Mouse (Mus musculus) stomach, embryonic 16.5 days (tissue): ENCODE results near the gene Actrt3. TPM values are rescaled to one million over a fixed set of nuclear protein-coding genes. Genes with fewer than 3 reads are reported as not detected.
A peak's percentile ranks its signal among the peaks of the same experiment; 100 is the strongest.

Source experiments
- ATAC-seq: fragments of 200-750 bp; cut with Nextera tagmentation; 2 replicates; pipeline ENCODE4 v1.8.0; 2017; ENCODE audit warnings: moderate number of reproducible peaks, moderate TSS enrichment; ENCODE audit not compliant: insufficient read depth, low FRiP score
- H3K27ac ChIP-seq: fragments of 300-500 bp; sonication (generic); 2 replicates; pipeline ENCODE4 v1.5.1; 2014; ENCODE audit warnings: low read length
- H3K27me3 ChIP-seq: fragments of 300-500 bp; sonication (generic); 2 replicates; pipeline ENCODE4 v1.6.1; 2014; ENCODE audit warnings: low read length, control low read depth, mixed read lengths; ENCODE audit not compliant: control insufficient read depth, insufficient read depth
- H3K36me3 ChIP-seq: fragments of 300-500 bp; sonication (generic); 2 replicates; pipeline ENCODE4 v1.6.1; 2014; ENCODE audit warnings: low read length; ENCODE audit not compliant: control insufficient read depth, insufficient read depth
- H3K4me1 ChIP-seq: fragments of 300-500 bp; sonication (generic); 2 replicates; pipeline ENCODE4 v1.6.1; 2014; ENCODE audit warnings: low read length, control low read depth, mixed read lengths; ENCODE audit not compliant: control insufficient read depth, insufficient read depth
- H3K4me2 ChIP-seq: fragments of 300-500 bp; sonication (generic); 2 replicates; pipeline ENCODE4 v1.6.1; 2014; ENCODE audit warnings: low read depth, low read length, mixed read lengths
- H3K4me3 ChIP-seq: fragments of 300-500 bp; sonication (generic); replicated peaks from 2 replicates; pipeline ENCODE4 v1.5.1; 2014; ENCODE audit warnings: mild to moderate bottlenecking, low read length
- H3K9ac ChIP-seq: fragments of 300-500 bp; sonication (generic); 2 replicates; pipeline ENCODE4 v1.6.1; 2014; ENCODE audit warnings: low read length
- H3K9me3 ChIP-seq: fragments of 300-500 bp; sonication (generic); replicated peaks from 2 replicates; pipeline ENCODE4 v1.6.1; 2016; ENCODE audit warnings: low read length, control low read depth; ENCODE audit not compliant: control insufficient read depth
- WGBS: fragments of 180-500 bp; shearing (Covaris S2); extraction: QIAGEN DNeasy Blood & Tissue Kit; methylation state at CpG from one replicate; pipeline ENCODE4 v1.1.7; 2014; 5-methylcytosine and 5-hydroxymethylcytosine counted together
- polyA plus RNA-seq: library from polyadenylated mRNA; unstranded; fragments of >200 nt; fragmentation: Nextera tagmentation; extraction: Ambion mirVana; gene quantifications from 2 replicates; pipeline ENCODE4 v1.2.1, GENCODE M21; 2015

Gene Actrt3
- polyA plus RNA-seq, 1 experiment from 2014 or later, result 0.41 TPM

DNA sequence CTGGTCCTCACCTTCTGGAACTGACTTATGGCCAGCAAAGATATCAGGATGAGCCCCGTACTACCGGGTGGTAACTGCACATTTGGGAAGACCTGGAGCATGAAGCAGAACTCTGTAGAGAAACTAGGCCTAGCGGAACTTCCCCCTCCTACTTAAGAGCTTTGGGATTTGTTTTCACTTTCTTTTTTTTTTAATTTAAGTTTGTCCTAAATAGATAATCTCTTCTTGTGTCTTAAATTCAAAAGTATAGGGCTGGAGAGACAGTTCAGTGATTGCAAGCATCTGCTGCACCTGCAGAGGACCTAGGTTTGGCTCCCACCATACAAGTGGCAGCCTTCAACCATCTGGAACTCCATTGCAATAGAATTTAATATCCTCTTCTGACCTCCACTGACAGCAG lies 51.8 kb downstream of the Actrt3 start, which contains the start of gene Mecom:
TSS of gene Mecom (minus strand) at position 101 of the 400 bp plus-strand sequence.
- WGBS, result 84% methylated on average over 3 of the region's 3 CpGs
- H3K27ac ChIP-seq, result no peak within 1 kb of the TSS

More for the DNA sequence above, 51.8 kb downstream of the Actrt3 start, which contains the start of gene Mecom:
- H3K9ac ChIP-seq, result no peak within 1 kb of the TSS
- H3K4me1 ChIP-seq, result 0 out of 2 replicates have a peak, but pooled peaks cover 9% of the 10 kb centered on the region
- no peaks in the 10 kb centered on the region for H3K9me3 ChIP-seq
- no peak for ATAC-seq
- no peaks in the 10 kb centered on the region for H3K36me3 ChIP-seq
- no peaks in the 10 kb centered on the region for H3K27me3 ChIP-seq
- H3K4me3 ChIP-seq, result no peak within 1 kb of the TSS
- peak within 1 kb of the TSS; percentile 3; the same call in 1 of the 2 replicates for H3K4me2 ChIP-seq

Other genes starting within 250 kb of the Actrt3 start
- 57.4 and 64.1 TPM in 2 replicates for gene Mecom, start 51.9 kb downstream of the Actrt3 start, polyA plus RNA-seq
- gene Mynn, start 2.1 kb upstream of the Actrt3 start, polyA plus RNA-seq, result 28.0 and 28.9 TPM in 2 replicates
- not detected in 2 replicates for gene Lrriq4, start 44.6 kb upstream of the Actrt3 start, polyA plus RNA-seq
- 0.59 and 0.65 TPM in 2 replicates for gene Lrrc34, start 47.9 kb upstream of the Actrt3 start, polyA plus RNA-seq
- gene Lrrc31, start 99.9 kb upstream of the Actrt3 start, polyA plus RNA-seq, result 4.8 and 7.8 TPM in 2 replicates
- not detected in 2 replicates for gene Samd7, start 146.4 kb upstream of the Actrt3 start, polyA plus RNA-seq
- gene Sec62, start 192.9 kb upstream of the Actrt3 start, polyA plus RNA-seq, result 62.8 and 86.1 TPM in 2 replicates